Mouse (Mus musculus) c-Kit-negative CD71-positive TER-119-positive erythroid progenitor cells, embryonic 14.5 days (primary cell): ENCODE data around the gene Mcfd2.

Experiments used
- DNase-seq: peaks from one replicate; pipeline ENCODE4 v3.0.0-alpha.2; 2013; ENCODE audit warnings: low read depth, low spot score

The Mcfd2 gene

DNA sequence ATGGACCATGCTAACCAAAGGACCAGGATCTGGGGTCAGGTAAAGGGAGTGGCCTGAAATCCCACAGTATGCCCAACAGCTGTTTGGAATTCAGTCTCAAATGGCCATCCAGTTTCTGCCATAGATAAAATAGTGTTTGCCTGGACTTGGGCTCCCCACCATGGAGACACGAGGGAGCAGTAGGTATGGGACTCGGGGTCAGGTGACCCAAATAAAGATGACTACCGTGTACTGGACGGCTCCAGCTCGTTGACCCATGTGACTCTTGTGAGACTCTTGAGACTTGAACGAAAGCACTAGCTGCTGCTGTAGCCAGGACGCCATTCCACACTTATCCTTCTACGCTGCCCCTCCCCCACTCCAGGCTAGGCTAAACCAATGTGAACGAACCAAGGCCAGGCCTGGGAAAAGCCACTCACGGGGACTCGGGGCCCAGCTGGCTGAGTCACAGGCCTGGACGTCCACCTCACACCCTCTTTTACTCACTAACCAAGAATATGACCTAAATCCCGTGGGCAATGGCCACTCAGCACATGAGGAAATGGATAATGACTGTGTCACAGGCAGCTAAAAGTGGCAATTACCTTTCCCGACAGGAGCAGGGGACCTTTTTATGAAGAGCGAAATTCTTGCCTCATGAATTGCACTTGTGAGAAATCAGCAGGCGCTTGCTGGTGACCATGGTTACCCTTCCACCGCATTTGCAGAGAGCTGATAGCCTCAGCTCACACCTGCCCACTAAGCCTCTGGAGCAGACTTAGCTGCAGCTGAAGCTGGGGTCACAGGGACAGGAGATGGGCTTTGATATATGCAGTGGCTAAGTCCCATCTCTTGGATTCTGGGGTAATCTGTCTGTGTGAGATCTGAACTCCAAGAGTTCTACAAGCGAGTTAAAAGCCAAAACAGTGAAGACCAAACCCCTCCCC is 28.7 kb downstream of the Mcfd2 start:
- DNase-seq: no peak

DNA sequence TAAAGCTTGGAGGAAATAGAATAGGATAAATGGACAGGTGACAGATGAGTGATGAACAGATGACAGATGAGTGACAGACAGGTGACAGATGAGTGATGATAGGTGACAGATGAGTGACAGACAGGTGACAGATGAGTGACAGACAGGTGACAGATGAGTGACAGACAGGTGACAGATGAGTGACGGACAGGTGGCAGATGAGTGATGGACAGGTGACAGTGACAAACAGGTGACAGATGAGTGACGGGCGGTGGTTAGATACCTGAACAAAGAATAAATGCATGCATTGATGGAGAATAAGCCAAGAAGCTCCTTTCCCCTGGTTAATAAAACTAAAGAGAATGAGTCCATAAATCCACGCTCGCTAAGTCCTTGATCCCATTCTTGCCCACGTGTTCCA is 30.7 kb downstream of the Mcfd2 start:
- no peak for DNase-seq

DNA sequence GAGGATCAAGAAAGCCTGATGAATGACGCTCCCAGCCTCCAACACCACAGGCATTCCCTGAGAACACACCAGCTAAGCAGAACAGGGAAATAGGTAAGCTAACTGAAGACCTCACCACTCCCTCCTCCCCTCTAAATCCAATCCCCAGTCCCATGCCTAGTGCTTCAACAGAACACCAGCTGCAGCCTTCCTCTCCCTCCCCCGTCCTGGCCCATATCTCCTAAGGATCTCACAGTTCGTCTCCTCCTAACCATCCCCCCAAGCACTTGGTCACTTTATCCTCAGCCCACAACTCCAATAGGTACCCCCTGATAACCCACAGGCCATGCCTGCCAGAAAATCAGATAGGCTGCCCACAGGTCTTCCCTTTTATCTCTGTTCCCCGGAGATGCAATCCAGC is 37.9 kb downstream of the Mcfd2 start:
- DNase-seq: no peak

DNA sequence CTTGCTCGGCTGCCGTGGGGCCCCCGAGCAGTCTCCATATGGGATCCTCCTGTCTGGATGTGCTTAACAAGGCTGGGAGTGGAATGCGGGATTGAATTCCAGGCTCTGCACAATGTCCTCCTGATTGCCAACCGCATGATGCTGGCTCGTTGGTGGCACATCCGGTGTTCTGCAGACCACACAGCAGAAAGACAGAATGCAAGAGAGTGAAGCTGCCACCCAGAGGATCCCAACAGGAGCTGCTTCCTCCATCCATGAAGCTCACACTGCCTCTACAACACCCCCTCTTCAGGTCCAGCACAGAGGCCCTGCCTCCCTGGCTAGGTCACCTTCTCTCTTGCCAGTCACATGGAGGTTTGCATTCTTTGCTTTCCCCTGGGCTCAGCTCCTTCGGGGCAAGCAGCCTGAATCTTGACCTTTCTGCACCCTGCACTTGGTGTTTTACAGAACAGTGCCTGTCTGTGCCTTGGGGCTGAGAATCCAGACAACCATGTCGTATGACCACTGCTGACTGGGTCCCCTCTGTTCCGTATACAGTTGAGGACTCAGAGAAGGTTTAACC is 39.6 kb downstream of the Mcfd2 start:
- DNase-seq: no peak

DNA sequence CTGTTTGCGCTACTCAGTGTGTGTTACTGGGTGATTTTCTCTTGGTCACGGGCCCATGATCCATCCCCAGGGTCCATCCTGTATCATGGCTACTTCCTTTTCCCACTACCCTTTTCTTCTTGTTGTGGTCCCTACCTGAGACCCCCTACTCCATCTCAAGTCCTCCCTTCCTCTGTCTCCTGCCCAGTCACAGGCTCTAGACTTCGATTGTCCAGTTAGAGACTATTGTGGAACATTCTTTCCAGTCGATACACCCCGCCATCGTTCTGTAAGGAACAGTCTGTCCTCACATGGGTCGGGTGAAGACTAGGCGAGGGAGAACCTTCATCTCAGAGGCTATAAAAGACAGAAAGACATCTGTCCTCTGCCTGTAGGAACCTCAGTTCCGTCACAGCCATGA is 40.4 kb downstream of the Mcfd2 start:
- DNase-seq: no peak

DNA sequence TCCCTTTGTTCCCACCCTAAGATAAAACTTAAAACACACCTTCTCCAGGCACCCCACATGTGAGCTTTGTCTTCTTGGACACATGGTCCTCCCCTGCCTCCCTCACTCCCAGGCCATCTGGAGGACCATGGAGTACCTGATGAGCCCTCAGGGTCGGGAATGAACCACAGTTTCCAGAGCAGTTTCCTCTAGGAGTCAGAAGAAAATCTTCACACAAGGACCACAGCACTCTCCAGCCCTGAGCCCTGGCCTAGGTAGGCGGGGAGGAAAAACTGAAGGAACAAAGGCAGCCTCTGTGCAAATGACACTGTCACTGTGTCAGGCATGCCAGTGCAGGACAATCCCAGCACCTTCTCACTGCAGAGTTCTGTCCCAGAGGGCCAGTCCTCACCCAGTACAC is 41.3 kb downstream of the Mcfd2 start:
- no peak for DNase-seq

DNA sequence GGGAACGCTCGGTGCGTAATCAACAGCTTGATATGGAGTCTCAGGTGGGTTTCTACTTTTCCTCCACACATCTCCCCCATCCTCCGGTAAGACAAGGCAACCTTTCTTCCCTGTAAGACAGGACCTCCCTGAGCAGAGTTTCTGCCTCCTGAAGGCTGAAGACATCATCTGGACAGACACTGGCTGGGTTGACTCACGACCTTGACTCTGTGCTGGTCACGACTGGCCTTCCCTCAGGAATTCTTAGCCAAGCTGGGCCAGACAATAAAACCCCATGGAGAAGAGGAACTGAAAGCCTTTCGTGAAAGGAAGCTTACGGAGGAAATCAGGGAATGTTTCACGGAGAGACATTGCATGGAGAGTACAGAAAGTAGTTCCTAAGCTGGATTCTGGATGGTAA is 46.3 kb downstream of the Mcfd2 start:
- no peak for DNase-seq

DNA sequence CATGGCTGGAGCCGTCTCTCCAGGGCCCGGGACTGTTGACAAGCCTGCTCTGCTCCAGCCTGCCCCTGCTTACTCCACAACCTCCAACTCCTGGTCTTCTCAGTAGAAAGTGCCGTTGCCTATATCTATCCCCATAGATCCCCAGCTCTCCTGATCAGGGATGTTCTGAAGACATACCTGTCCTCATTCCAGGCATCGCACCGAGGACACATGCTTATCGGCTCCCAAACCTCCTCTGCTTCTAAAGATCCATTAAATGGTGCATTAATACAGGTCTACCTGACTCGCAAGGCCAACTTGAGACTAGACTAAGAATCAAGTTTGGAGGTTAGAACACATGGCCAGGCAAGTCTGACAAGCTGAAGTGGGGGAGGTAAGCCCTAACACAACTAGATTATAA is 51.2 kb downstream of the Mcfd2 start:
- DNase-seq: no peak

DNA sequence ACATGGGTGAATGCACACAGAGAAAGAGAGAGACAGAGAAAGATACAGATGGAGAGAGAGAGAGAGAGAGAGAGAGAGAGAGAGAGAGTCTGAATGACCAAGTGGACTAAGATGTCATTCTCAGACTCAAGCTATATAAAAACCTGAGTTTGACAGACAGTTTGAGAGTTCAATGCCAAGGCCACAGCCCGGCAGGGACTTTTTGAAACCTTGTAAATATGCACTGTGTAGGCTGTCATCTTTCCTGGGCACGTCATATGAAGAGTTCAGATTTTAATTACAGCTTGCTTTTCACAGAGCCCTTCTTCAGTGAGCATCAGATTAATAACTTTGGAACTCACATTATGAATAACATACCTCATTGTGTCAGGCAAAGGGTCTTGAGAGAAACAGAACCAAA is 55.2 kb downstream of the Mcfd2 start:
- DNase-seq: no peak

DNA sequence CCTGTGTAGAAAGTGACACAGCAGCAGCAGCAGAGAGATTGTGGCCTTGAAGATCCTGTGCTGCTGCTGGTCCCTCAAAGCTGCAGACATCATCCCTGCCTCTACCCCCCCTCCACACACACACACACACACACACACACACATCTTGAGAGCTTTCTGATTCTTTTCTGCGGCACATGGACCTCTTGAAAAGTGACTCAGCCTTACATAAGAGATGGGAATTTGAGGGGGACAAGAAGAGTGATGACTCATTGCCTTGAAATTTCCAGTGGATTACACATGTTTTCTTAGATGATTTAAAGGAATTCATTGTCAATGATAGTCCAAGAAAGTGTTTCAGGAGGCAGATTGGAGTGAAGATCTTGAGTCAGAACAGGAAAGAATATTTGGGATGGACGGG is 58.9 kb downstream of the Mcfd2 start:
- no peak for DNase-seq
